In genomic region chr9:84558346-84558745, GRCm38 (mm10) we compare ENCODE assay signal across 24 mouse cellular contexts.
A peak's percentile ranks its signal among the peaks of the same experiment; 100 is the strongest.
DNase-seq lines count a peak whose midpoint lies in the region; ATAC-seq and TF ChIP-seq lines count a peak whose summit lies in the region.
"Had no signal": no experiment of that assay in that cellular context is flagged by ENCODE, and none has a peak within 500 bp of the region (broad histone marks: within the 10 kb centered on the region; RNA-seq: fewer than 3 reads in every experiment).

No protein-coding gene starts in this region.

- peaks cover 3% of the 10 kb centered on the region; the same call in 1 of the 2 replicates for H3K4me1 ChIP-seq in kidney, embryonic 14.5 days (ENCODE audit: control insufficient read depth, insufficient read depth, low read length)
- H3K4me1 ChIP-seq: forebrain, embryonic 10.5 days; forebrain, embryonic 13.5 days; heart, embryonic 10.5 days; heart, embryonic 13.5 days; hindbrain, embryonic 12.5 days; hindbrain, embryonic 15.5 days had no signal

- H3K27me3 ChIP-seq in kidney, embryonic 14.5 days (ENCODE audit: control insufficient read depth, insufficient read depth, low read length): no peaks in the 10 kb centered on the region
- H3K27me3 ChIP-seq in Patski: no peaks in the 10 kb centered on the region
- H3K27me3 ChIP-seq: CH12.LX; forebrain, embryonic 13.5 days; heart, embryonic 13.5 days; hindbrain, embryonic 12.5 days; hindbrain, embryonic 15.5 days had no signal

- H3K27ac ChIP-seq in kidney, embryonic 14.5 days (ENCODE audit: low read depth, low read length): no peak overlapping the region
- H3K27ac ChIP-seq: forebrain, embryonic 10.5 days; forebrain, embryonic 13.5 days; heart, adult 2 months; heart, embryonic 10.5 days; heart, embryonic 13.5 days; hindbrain, embryonic 12.5 days; hindbrain, embryonic 15.5 days had no signal

- POLR2A ChIA-PET in Patski (lab: Charles Lee): no interaction called here

- peak; percentile 40 for DNase-seq in kidney, adult 11 months
- DNase-seq in kidney, postnatal 10 days: no peak
- peak; percentile 90 for DNase-seq in kidney, adult 9 months
- DNase-seq in Patski (ENCODE audit: low read depth, low spot score): peak; percentile 41
- no peak for DNase-seq in heart, postnatal 10 days
- DNase-seq: adrenal gland, adult 2 months; adrenal gland, postnatal 36 days; B cell, adult 2 months; cerebellum, adult 18-20 months; cerebellum, adult 9-10 months; cerebellum, postnatal 14 days; gastrocnemius, postnatal 10 days; gastrocnemius, postnatal 36 days; heart, adult 2 months had no signal

- TF ChIP-seq CTCF in Patski (IDR thresholded peaks at IDR 0.05): no peak

- no peak for ATAC-seq in kidney, embryonic 14.5 days (ENCODE audit: low FRiP score, low TSS enrichment)
- peak; percentile 74 for ATAC-seq in Patski
- ATAC-seq: forebrain, embryonic 13.5 days; forebrain, embryonic 16.5 days had no signal

- WGBS in kidney, embryonic 14.5 days: 52% methylated on average over 1 of the region's 1 CpGs

- no peaks in the 10 kb centered on the region for H3K9me3 ChIP-seq in kidney, embryonic 14.5 days (ENCODE audit: control insufficient read depth, low read length)
- H3K9me3 ChIP-seq: forebrain, embryonic 10.5 days; forebrain, embryonic 13.5 days; G1E; heart, embryonic 10.5 days; heart, embryonic 13.5 days; hindbrain, embryonic 12.5 days; hindbrain, embryonic 15.5 days had no signal

- in situ Hi-C loops in Patski (cut with MboI; ENCODE audit: low pct_unique_long_range_greater_than_20kb): no loop called here

- intact Hi-C loops in heart, postnatal 10 days (cut with DNase I): no loop called here

- H3K4me2 ChIP-seq in kidney, embryonic 14.5 days (replicated peaks; ENCODE audit: low read depth, low read length): no peak overlapping the region
- H3K4me2 ChIP-seq: forebrain, embryonic 13.5 days; heart, embryonic 13.5 days; hindbrain, embryonic 12.5 days; hindbrain, embryonic 15.5 days had no signal

- H3K4me3 ChIP-seq in kidney, embryonic 14.5 days (ENCODE audit: low read length): no peak overlapping the region
- H3K4me3 ChIP-seq: forebrain, embryonic 10.5 days; forebrain, embryonic 13.5 days; heart, adult 2 months; heart, embryonic 10.5 days; heart, embryonic 13.5 days; hindbrain, embryonic 12.5 days; hindbrain, embryonic 15.5 days had no signal

- CTCF ChIA-PET in Patski (lab: Charles Lee): no interaction called here

- H3K9ac ChIP-seq in kidney, embryonic 14.5 days (ENCODE audit: low read depth, low read length): no peak overlapping the region
- H3K9ac ChIP-seq: forebrain, embryonic 13.5 days; heart, embryonic 13.5 days; hindbrain, embryonic 12.5 days; hindbrain, embryonic 15.5 days had no signal

- H3K36me3 ChIP-seq in kidney, embryonic 14.5 days (ENCODE audit: control insufficient read depth, insufficient read depth, low read length): no peaks in the 10 kb centered on the region
- H3K36me3 ChIP-seq: forebrain, embryonic 10.5 days; G1E; heart, embryonic 10.5 days; heart, embryonic 13.5 days; hindbrain, embryonic 12.5 days; hindbrain, embryonic 15.5 days had no signal

Comparison
In these comparisons a context has a peak if more than half of its experiments do, and no peak if none do; other contexts are left out.
1. DNase-seq: peak in kidney, adult 11 months (single experiment), kidney, adult 9 months (single experiment) and Patski (single experiment); none in kidney, postnatal 10 days (single experiment) and heart, postnatal 10 days (0 of 2).